Mouse (Mus musculus): ENCODE measurements at regions not wholly inside any gene's neighbourhood (a gene's known extent, or its start where the extent isn't known, plus 50 kb on each side); places are given as distances from the start of the nearest gene placed in this dataset.

DNA sequence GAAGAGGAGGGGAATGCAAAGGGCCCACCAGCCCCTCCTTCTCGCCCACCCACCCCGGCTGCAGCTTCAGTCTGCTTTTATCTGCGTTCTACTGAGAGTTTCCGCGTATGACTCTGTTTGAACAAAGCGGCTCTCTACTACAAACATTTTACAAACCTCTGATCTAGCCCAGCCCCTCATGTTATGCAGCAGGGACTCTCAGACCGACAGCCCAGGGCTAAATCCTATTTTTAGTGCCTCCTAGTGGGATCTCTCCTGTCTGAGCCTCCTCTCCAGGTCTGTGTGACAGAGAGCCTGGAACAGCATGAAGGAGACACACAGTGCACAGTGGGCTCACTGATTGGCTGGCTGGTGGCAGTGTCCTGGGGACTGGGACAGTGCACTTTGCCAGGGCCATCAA is 145.7 kb upstream of the Igsf21 start:
- Histone ChIP-seq H3K4me3 (no peak overlapping the region), H3K9me3 (no peaks in the 10 kb centered on the region), H3K9ac (no peak overlapping the region), H3K27ac (no peak overlapping the region), H3K27me3 (no peaks in the 10 kb centered on the region), H3K4me1 (no peaks in the 10 kb centered on the region), H3K36me3 (no peaks in the 10 kb centered on the region), H3K4me2 (no peak overlapping the region)
- WGBS: 63% methylated on average over 7 of the region's 7 CpGs
- no peak for ATAC-seq (ENCODE audit: insufficient number of reproducible peaks, low FRiP score, low TSS enrichment, low read depth)

DNA sequence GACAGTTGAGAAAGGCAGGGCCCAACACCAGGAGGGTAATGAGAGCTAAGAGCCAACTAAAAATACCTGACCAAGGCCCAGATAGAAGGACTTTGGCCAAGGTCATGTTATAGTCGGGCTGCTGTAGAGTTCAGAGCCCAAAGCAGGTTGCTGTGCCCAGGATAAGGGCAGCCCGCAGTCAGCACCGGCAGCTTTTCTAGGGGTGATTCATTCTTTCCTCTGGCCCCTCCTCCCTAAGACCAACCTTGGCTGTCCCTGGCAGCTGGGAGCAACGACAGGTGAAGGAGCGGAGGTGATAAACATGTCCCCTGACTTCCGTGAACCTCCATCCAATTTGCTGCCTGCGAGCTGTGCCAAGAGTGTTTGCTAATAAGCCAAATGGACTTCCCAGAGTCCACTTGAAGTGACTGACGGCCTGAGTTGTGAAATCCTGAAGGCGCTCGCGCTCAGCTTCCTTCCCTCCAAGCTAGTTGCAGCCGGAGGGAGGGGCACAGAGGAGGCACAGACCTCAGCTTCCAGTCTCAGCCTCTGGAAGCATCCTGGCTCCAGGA is 144.2 kb upstream of the Igsf21 start:
- H3K36me3 ChIP-seq: no peaks in the 10 kb centered on the region
- H3K27me3 ChIP-seq: no peaks in the 10 kb centered on the region
- no peak overlapping the region for H3K9ac ChIP-seq
- 45% methylated on average over 12 of the region's 12 CpGs for WGBS
- no peak overlapping the region for H3K4me2 ChIP-seq
- no peaks in the 10 kb centered on the region for H3K4me1 ChIP-seq
- ATAC-seq (ENCODE audit: insufficient number of reproducible peaks, low FRiP score, low TSS enrichment, low read depth): no peak
- no peak overlapping the region for H3K4me3 ChIP-seq
- H3K9me3 ChIP-seq: no peaks in the 10 kb centered on the region
- no peak overlapping the region for H3K27ac ChIP-seq

DNA sequence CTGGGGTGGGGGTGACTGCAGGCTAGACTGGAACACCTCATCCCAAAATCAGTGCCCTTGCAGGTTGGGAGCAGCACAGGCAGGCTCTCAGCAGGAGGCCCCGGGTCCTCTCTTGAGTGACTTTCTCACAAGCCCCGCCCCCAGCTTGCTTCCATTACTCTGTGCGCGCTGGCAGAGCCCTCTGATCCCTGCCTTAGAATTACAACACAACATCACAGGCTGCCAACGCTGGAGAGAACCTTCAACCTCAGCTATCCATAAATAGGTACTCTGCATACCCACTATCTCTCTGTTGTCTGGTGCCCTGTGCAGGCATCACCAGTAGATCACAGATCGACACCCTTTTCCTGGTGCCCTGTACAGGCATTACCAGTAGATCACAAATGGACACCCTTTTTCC is 139.1 kb upstream of the Igsf21 start:
- no peak for ATAC-seq (ENCODE audit: insufficient number of reproducible peaks, low FRiP score, low TSS enrichment, low read depth)
- no peak overlapping the region for H3K4me2 ChIP-seq
- H3K36me3 ChIP-seq: no peaks in the 10 kb centered on the region
- no peaks in the 10 kb centered on the region for H3K9me3 ChIP-seq
- H3K9ac ChIP-seq: no peak overlapping the region
- H3K4me3 ChIP-seq: no peak overlapping the region
- 58% methylated on average over 6 of the region's 6 CpGs for WGBS
- no peaks in the 10 kb centered on the region for H3K27me3 ChIP-seq
- H3K27ac ChIP-seq: no peak overlapping the region
- H3K4me1 ChIP-seq: no peaks in the 10 kb centered on the region; the same call in 1 of the 2 replicates

DNA sequence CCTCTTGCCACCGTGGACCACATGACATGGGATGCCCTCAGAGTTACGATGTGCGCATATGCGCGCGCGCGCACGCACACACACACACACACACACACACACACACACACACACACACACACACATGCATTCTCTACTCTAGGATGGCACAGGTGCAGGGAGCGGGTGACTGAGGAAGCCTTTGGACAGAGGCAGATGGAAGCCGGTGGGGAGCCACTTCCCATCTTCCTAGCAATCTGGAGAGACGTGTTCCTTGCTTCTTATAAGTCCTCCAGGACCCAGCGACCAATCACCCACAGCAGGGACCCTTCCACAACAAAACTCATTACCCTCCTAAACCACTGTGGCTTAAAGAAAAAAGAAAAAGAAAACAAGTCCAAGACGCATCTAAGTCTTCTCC is 138.6 kb upstream of the Igsf21 start:
- H3K4me3 ChIP-seq: no peak overlapping the region
- 88% methylated on average over 14 of the region's 14 CpGs for whole genome bisulfite sequencing

DNA sequence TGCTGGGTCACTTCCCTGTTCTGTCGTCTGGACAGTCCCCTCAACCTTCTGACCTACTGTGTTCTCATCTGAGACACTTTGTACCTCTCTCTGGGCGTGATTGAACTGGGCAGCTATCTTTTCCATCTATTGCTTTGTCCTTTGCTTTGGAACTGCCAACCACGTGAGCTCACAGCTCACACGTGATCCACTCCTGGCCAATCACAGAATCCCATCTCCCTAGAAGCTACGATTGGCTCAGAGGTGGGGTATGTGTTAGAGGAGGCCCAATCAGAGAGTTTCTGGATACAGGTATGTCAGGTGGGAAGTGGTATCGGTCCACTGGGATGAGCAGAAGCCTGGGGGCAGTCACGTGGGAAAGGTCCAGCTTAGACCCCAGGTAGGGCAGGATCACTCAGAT is 137.0 kb upstream of the Igsf21 start:
- Histone ChIP-seq H3K9me3 (no peaks in the 10 kb centered on the region), H3K4me3 (no peak overlapping the region), H3K9ac (no peak overlapping the region), H3K4me2 (no peak overlapping the region), H3K27ac (no peak overlapping the region), H3K4me1 (no peaks in the 10 kb centered on the region; the same call in 1 of the 2 replicates), H3K36me3 (no peaks in the 10 kb centered on the region), H3K27me3 (no peaks in the 10 kb centered on the region)
- 77% methylated on average over 7 of the region's 7 CpGs for WGBS
- no peak for ATAC-seq (ENCODE audit: insufficient number of reproducible peaks, low FRiP score, low TSS enrichment, low read depth)

More for the DNA sequence above, 138.6 kb upstream of the Igsf21 start:
- H3K9ac ChIP-seq: no peak overlapping the region
- no peak overlapping the region for H3K4me2 ChIP-seq
- no peaks in the 10 kb centered on the region for H3K36me3 ChIP-seq
- no peak overlapping the region for H3K27ac ChIP-seq
- ATAC-seq (ENCODE audit: insufficient number of reproducible peaks, low FRiP score, low TSS enrichment, low read depth): no peak
- H3K27me3 ChIP-seq: no peaks in the 10 kb centered on the region
- H3K9me3 ChIP-seq: no peaks in the 10 kb centered on the region
- H3K4me1 ChIP-seq: no peaks in the 10 kb centered on the region; the same call in 1 of the 2 replicates

DNA sequence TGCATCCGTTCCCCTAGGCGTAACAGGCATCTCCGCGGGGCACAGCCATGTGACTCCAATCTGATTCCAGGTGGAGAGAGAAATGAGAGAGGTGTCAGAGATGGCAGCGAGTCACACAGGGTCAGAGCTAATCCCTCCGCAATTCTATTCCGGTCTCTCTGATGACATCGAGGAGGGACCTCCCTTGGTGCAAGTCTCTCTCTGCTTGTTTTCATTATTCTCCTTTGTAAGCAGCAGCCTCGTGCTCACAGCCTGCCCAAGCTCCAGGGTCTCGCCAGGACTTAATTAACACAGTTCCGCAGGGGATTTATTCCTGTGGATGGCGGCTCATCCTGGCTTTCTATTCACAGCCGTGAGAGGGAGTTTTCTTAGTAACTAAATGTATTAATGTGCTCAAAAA is 134.1 kb upstream of the Igsf21 start:
- Histone ChIP-seq H3K27ac (no peak overlapping the region), H3K4me1 (no peaks in the 10 kb centered on the region; the same call in 1 of the 2 replicates), H3K9me3 (no peaks in the 10 kb centered on the region), H3K4me2 (no peak overlapping the region), H3K27me3 (peaks cover 13% of the 10 kb centered on the region; the same call in 1 of the 2 replicates), H3K4me3 (no peak overlapping the region), H3K36me3 (no peaks in the 10 kb centered on the region), H3K9ac (no peak overlapping the region)
- WGBS: 13% methylated on average over 13 of the region's 13 CpGs
- no peak for ATAC-seq (ENCODE audit: insufficient number of reproducible peaks, low FRiP score, low TSS enrichment, low read depth)

DNA sequence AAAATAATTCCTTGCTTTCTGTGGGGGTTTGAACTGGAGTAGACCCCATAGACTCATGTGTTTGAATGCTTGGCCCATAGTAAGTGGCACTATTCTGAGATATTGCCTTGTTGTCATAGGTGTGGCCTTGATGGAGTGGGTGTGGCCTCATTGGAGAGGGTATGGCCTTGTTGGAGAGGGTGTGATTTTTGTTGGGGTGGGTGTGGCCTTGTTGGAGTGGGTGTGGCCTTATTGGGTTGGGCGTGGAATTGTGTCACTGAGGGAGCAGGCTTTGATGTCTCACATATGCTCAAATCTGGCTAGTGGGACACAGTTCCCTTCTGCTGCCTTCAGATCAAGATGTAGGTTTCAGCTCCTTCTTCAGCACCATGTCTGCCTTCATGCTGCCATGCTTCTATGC is 131.4 kb upstream of the Igsf21 start:
- WGBS: 75% methylated on average over 1 of the region's 1 CpGs
- no peaks in the 10 kb centered on the region for H3K9me3 ChIP-seq
- H3K36me3 ChIP-seq: no peaks in the 10 kb centered on the region
- no peak overlapping the region for H3K4me2 ChIP-seq
- no peaks in the 10 kb centered on the region; the same call in 1 of the 2 replicates for H3K4me1 ChIP-seq
- H3K27ac ChIP-seq: no peak overlapping the region
- H3K9ac ChIP-seq: no peak overlapping the region
- H3K4me3 ChIP-seq: no peak overlapping the region
- H3K27me3 ChIP-seq: peaks cover 13% of the 10 kb centered on the region
- no peak for ATAC-seq (ENCODE audit: insufficient number of reproducible peaks, low FRiP score, low TSS enrichment, low read depth)

DNA sequence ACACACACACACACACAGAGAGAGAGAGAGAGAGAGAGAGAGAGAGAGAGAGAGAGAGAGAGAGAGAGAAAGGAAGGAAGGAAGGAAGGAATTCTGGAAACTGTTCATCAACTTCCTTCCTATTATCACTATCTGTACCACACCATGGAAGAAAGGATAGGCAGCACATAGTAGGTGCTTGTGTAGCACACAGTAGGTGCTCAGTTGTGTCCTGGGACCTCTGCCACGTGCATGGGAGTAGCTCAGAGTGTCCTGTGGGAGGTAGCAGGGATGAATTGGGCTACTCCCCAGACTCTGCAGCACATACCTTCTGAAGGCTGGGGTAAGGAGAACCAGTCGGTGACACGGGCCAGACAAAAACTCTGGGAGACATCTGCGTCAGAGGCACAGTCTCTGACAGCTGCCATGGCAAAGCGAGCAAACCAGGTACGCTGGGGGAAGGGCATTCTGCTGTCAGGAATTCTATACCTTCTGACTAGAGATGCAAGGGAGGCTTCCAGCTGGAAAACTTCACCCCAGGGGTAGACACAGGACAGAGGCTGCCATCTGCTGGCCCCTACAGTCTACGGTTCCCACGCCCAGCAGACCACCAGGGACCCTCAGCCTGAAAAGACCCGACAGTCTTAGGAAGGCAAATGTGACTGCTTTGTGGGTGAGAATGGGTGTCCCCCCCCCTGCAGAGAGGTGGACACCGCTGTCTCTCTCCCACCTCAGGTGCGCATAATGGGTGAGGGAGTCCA is 126.2 kb upstream of the Igsf21 start:
- peaks cover 19% of the 10 kb centered on the region for H3K27me3 ChIP-seq
- H3K4me3 ChIP-seq: no peak overlapping the region
- no peaks in the 10 kb centered on the region for H3K9me3 ChIP-seq
- no peak overlapping the region for H3K4me2 ChIP-seq
- no peak overlapping the region for H3K27ac ChIP-seq
- no peak for ATAC-seq (ENCODE audit: insufficient number of reproducible peaks, low FRiP score, low TSS enrichment, low read depth)
- no peak overlapping the region for H3K9ac ChIP-seq
- 46% methylated on average over 11 of the region's 11 CpGs for WGBS
- no peaks in the 10 kb centered on the region for H3K4me1 ChIP-seq
- H3K36me3 ChIP-seq: no peaks in the 10 kb centered on the region

DNA sequence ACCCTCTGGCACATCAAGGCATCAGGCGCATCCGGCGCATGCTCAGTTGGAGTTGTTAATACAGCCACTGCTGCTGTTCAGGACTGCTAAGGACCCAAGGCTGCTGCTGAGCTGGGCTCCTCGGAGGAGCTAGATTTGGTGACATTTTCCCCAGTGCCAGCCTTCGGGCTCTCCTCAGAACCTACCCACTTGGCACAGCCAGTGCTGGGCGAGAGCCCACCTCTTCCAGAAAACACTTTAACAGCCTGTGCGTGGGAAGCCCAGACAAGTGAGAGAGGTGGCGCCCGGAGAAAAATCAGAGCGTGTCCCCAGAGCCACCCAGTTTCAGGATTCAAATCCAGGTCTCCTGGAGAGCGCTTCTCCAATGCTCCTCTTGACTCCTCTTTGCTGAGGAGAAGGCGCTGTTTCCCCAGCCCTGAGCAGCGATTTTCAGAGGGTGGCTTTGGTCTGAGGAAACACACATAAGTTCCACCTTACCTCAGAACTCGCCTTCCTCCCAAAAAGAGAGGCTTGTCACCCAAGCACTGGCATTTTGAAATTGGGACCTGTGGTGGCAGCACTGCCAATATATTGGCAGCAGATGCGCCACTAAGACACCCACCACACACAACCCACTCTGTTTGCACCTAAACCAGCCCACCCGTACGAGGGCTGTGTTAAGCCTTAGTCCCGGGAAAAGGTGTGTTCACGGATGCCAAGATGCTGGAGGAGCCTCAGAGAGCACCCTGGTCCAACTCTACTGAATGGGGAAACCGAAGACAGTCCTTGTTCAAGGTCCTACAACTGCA is 125.0 kb upstream of the Igsf21 start:
- Histone ChIP-seq H3K9ac (no peak overlapping the region), H3K4me2 (no peak overlapping the region), H3K27ac (no peak overlapping the region), H3K36me3 (no peaks in the 10 kb centered on the region), H3K4me1 (no peaks in the 10 kb centered on the region), H3K4me3 (no peak overlapping the region), H3K9me3 (no peaks in the 10 kb centered on the region), H3K27me3 (peaks cover 8% of the 10 kb centered on the region)
- WGBS: 83% methylated on average over 20 of the region's 20 CpGs
- ATAC-seq (ENCODE audit: insufficient number of reproducible peaks, low FRiP score, low TSS enrichment, low read depth): no peak

DNA sequence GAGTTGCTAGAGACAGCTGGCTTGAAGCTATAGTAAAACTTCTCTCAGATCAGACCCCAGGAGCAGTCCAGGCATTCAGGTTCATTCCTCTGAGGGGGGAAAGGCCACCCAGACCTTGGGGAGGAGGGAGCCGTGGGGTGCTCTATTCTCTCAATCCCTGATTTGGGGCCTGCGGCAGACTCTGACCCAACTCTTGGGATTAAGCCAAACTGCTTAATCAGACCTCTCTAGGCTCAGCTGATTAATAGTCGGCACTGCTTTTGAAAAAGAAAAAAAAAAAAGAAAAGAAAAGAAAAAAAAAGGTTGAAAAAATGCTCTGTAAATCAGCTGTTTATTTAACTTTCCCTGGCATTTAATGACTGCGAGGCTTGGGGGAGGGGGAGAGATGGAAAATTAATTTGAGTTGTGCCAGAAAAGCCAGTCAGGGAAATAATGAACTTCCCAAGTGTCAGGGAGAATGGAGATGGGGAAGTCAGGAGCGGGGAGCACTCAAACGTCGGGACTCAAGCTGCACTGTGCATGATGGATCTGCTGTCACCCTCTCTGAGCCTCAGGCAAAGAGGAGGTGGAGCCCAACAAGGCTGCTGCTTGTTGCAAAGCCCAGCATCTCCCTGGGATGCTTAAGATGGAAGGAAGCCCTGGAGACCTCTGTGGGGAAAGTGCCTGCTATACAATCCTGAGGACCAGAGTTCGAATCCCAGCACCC is 120.5 kb upstream of the Igsf21 start:
- H3K4me1 ChIP-seq: no peaks in the 10 kb centered on the region
- H3K4me2 ChIP-seq: no peak overlapping the region
- H3K9ac ChIP-seq: no peak overlapping the region
- no peaks in the 10 kb centered on the region for H3K9me3 ChIP-seq
- H3K36me3 ChIP-seq: no peaks in the 10 kb centered on the region
- no peak for ATAC-seq (ENCODE audit: insufficient number of reproducible peaks, low FRiP score, low TSS enrichment, low read depth)
- H3K27ac ChIP-seq: no peak overlapping the region
- WGBS: 31% methylated on average over 8 of the region's 8 CpGs
- H3K27me3 ChIP-seq: peaks cover 10% of the 10 kb centered on the region; the same call in 1 of the 2 replicates
- no peak overlapping the region for H3K4me3 ChIP-seq

DNA sequence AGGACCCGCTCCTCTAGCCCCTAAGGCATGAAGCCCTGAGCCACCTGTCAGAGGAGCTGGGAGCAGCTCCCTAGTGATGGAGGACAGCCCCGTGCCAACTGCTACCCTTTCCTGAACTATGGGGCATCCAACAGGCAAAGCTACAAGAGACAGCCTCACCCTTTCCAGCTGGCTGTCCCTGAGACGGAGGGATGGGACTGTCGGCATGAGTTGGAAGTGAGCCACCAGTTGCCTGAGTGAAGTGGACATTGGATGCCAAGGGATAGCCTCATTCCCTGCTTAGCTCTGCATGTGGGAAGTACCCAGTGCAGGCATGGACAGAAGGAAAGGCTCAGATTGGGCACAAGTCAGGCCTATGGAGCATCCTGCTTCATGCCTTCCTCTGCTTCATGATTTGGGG is 112.3 kb upstream of the Igsf21 start:
- Histone ChIP-seq H3K9ac (no peak overlapping the region), H3K27me3 (peaks cover 3% of the 10 kb centered on the region), H3K4me1 (no peaks in the 10 kb centered on the region), H3K4me2 (no peak overlapping the region), H3K27ac (no peak overlapping the region), H3K36me3 (no peaks in the 10 kb centered on the region), H3K9me3 (no peaks in the 10 kb centered on the region), H3K4me3 (no peak overlapping the region)
- WGBS: 90% methylated on average over 4 of the region's 4 CpGs
- ATAC-seq (ENCODE audit: insufficient number of reproducible peaks, low FRiP score, low TSS enrichment, low read depth): no peak

DNA sequence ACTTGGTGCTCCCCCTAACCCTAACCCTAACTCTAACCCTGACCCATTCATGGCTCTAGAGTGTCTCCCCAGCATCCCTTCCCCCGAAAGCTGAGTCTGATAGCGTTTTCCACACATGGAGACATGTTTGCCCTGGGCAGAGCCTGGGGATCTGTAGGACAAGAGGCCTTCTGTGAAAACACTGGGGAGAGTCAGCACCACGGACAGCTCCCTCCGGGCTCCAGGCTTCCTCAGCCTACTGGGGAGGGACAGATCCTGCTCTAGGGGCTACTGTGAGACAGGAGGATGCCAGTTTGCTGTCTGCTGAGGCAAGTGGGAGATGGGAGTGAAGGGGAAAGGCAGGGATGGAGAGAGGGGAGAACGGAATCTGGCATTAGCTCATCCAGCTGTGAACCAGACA is 111.5 kb upstream of the Igsf21 start:
- Histone ChIP-seq H3K9ac (no peak overlapping the region), H3K4me2 (no peak overlapping the region), H3K27me3 (peaks cover 3% of the 10 kb centered on the region), H3K9me3 (no peaks in the 10 kb centered on the region), H3K4me3 (no peak overlapping the region), H3K27ac (no peak overlapping the region), H3K36me3 (no peaks in the 10 kb centered on the region), H3K4me1 (no peaks in the 10 kb centered on the region)
- ATAC-seq (ENCODE audit: insufficient number of reproducible peaks, low FRiP score, low TSS enrichment, low read depth): no peak
- WGBS: 8% methylated on average over 5 of the region's 5 CpGs

Data from limb, embryonic 15.5 days (tissue).